ENCODE assay signal across 7 mouse cellular contexts in genomic region chr4:136134978-136135873, GRCm38 (mm10). TPM values are rescaled to one million over a fixed set of nuclear protein-coding genes. Genes with fewer than 3 reads are reported as not detected.
DNase-seq lines count a peak whose midpoint lies in the region; ATAC-seq and TF ChIP-seq lines count a peak whose summit lies in the region.

No protein-coding gene starts in this region.

- no peaks in the 10 kb centered on the region for H3K27me3 ChIP-seq in embryonic facial prominence, embryonic 10.5 days (replicated peaks; ENCODE audit: low read depth, poor library complexity, severe bottlenecking)
- no peaks in the 10 kb centered on the region for H3K27me3 ChIP-seq in heart, embryonic 16.5 days (ENCODE audit: control insufficient read depth, insufficient read depth, low read length)
- H3K27me3 ChIP-seq in stomach, postnatal 0 days (ENCODE audit: control insufficient read depth, insufficient read depth, low read length), result no peaks in the 10 kb centered on the region

- no peak for TF ChIP-seq EP300 in stomach, postnatal 0 days (optimal IDR thresholded peaks at IDR 0.05)

- WGBS in embryonic facial prominence, embryonic 10.5 days, result under 1% methylated on average over 50 of the region's 50 CpGs
- 6% methylated on average over 47 of the region's 50 CpGs for WGBS in heart, embryonic 16.5 days
- WGBS in stomach, postnatal 0 days, result 6% methylated on average over 42 of the region's 50 CpGs

- no peaks in the 10 kb centered on the region for H3K9me3 ChIP-seq in embryonic facial prominence, embryonic 10.5 days
- no peaks in the 10 kb centered on the region for H3K9me3 ChIP-seq in heart, embryonic 16.5 days (replicated peaks; ENCODE audit: control insufficient read depth, low read length)
- no peaks in the 10 kb centered on the region for H3K9me3 ChIP-seq in stomach, postnatal 0 days (ENCODE audit: control insufficient read depth, low read length)

- no peaks in the 10 kb centered on the region for H3K36me3 ChIP-seq in embryonic facial prominence, embryonic 10.5 days (replicated peaks)
- no peaks in the 10 kb centered on the region for H3K36me3 ChIP-seq in heart, embryonic 16.5 days (ENCODE audit: control insufficient read depth, insufficient read depth)
- H3K36me3 ChIP-seq in stomach, postnatal 0 days (ENCODE audit: control insufficient read depth, insufficient read depth, low read length), result no peaks in the 10 kb centered on the region

- peak; percentile 45 for DNase-seq in ovary, adult 18-20 months (ENCODE audit: low spot score)
- DNase-seq in ovary, postnatal 10 days (ENCODE audit: low spot score), result no peak
- peak; percentile 88 for DNase-seq in embryonic facial prominence, embryonic 10.5 days (ENCODE audit: low spot score)
- DNase-seq in layer of hippocampus, adult 18-20 months (ENCODE audit: low spot score in 2 of 2), result peak; percentile 15 to 41
- peak; percentile 78 to 88 for DNase-seq in lung, postnatal 4 days
- DNase-seq in stomach, postnatal 0 days (ENCODE audit: low spot score), result peak; percentile 63

- H3K9ac ChIP-seq in heart, embryonic 16.5 days (ENCODE audit: low read length), result peak overlapping the region; percentile 78
- H3K9ac ChIP-seq in stomach, postnatal 0 days (ENCODE audit: low read length), result peak overlapping the region; percentile 73

- TF ChIP-seq CTCF in stomach, postnatal 0 days (IDR thresholded peaks at IDR 0.05; ENCODE audit: low read depth), result no peak

- H3K4me3 ChIP-seq in embryonic facial prominence, embryonic 10.5 days, result peak overlapping the region; percentile 57
- peak overlapping the region; percentile 55 for H3K4me3 ChIP-seq in heart, embryonic 16.5 days (ENCODE audit: low read length)
- peak overlapping the region; percentile 47 for H3K4me3 ChIP-seq in stomach, postnatal 0 days (ENCODE audit: low read depth, low read length)

- H3K4me2 ChIP-seq in heart, embryonic 16.5 days (ENCODE audit: low read depth, low read length), result peak overlapping the region; percentile 83
- H3K4me2 ChIP-seq in stomach, postnatal 0 days (replicated peaks; ENCODE audit: low read depth), result peak overlapping the region; percentile 90

- peak; percentile 69 for ATAC-seq in heart, embryonic 16.5 days (replicated peaks; ENCODE audit: extremely low read depth, insufficient read depth, low FRiP score)
- peak; percentile 69 for ATAC-seq in stomach, postnatal 0 days (ENCODE audit: low FRiP score, low TSS enrichment)

- H3K4me1 ChIP-seq in embryonic facial prominence, embryonic 10.5 days, result peaks cover 75% of the 10 kb centered on the region
- H3K4me1 ChIP-seq in heart, embryonic 16.5 days (ENCODE audit: control insufficient read depth, insufficient read depth, low read length), result peaks cover 34% of the 10 kb centered on the region
- H3K4me1 ChIP-seq in stomach, postnatal 0 days (replicated peaks; ENCODE audit: control insufficient read depth, insufficient read depth), result peaks cover 5% of the 10 kb centered on the region; the same call in 1 of the 2 replicates

- H3K27ac ChIP-seq in embryonic facial prominence, embryonic 10.5 days (replicated peaks), result peak overlapping the region; percentile 99
- H3K27ac ChIP-seq in heart, embryonic 16.5 days (ENCODE audit: low read length), result peak overlapping the region; percentile 94
- H3K27ac ChIP-seq in stomach, postnatal 0 days (replicated peaks), result peak overlapping the region; percentile 93

RNA-seq across cellular contexts. Expression of gene Id3, which starts 8.1 kb away (rescaled TPM):
- 593 and 611 TPM in 2 replicates for polyA plus RNA-seq in embryonic facial prominence, embryonic 10.5 days (2016; fragmentation: Nextera tagmentation; extraction: Ambion mirVana)
- 218 and 262 TPM in 2 replicates for polyA plus RNA-seq in heart, embryonic 16.5 days (2015; fragmentation: Nextera tagmentation; extraction: Ambion mirVana)
- total RNA-seq in layer of hippocampus, adult 18-20 months (2021), result 10 to 100 TPM; 30.0 to 35.1 TPM
- 201 and 224 TPM in 2 replicates for polyA plus RNA-seq in stomach, postnatal 0 days (2015; fragmentation: Nextera tagmentation; extraction: Ambion mirVana)

RNA-seq across cellular contexts. Expression of gene E2f2, which starts 37.0 kb away (rescaled TPM):
- polyA plus RNA-seq in embryonic facial prominence, embryonic 10.5 days (2016; fragmentation: Nextera tagmentation; extraction: Ambion mirVana), result 6.2 TPM in 2 replicates
- 8.6 and 11.0 TPM in 2 replicates for polyA plus RNA-seq in heart, embryonic 16.5 days (2015; fragmentation: Nextera tagmentation; extraction: Ambion mirVana)
- under 1 TPM; 0.36 to 0.84 TPM for total RNA-seq in layer of hippocampus, adult 18-20 months (2021)
- polyA plus RNA-seq in stomach, postnatal 0 days (2015; fragmentation: Nextera tagmentation; extraction: Ambion mirVana), result 0.91 and 1.5 TPM in 2 replicates
